Mouse (Mus musculus): Measurements from ENCODE around the gene Gbp3.
"Not testable (repeated sequence)": the region's sequence is repeated elsewhere in the genome, so short reads cannot be mapped to it uniquely, and the experiment has no call there.

The Gbp3 gene

DNA sequence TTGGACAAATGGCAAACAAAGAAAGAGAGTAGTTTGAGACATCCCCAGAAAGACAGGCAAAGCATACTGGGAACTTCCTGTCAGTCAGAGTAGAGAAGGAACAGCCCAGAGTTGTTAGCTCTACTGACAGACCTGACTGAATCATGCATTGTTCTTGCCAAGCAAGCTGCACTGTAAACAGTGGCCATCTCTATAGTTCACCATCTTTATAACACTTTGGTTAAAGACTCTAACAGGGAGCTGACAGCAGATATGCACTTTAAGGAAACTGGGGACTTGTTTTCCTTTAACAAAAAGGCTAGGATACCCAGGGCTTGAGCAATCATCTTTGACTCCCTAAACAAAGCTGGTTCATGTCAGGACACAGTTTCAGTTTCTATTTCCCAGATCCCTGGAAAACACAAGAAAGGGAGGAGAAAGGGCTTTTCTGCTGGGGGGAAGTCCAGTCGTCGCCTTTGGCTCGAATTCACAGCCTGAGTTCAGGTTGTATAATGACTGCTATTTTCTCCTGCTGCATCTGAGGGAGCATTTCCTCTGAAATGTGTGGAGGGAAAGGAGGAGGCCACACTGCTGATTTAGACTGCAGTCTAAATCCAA is at the start of gene Gbp3:
Gbp3 (plus strand) TSS at position 395 of the 597 bp plus-strand sequence.
- DNase-seq (ENCODE audit: extremely low spot score) = no peak

- no peak for DNase-seq (ENCODE audit: extremely low spot score)
These were observed 31.7 kb upstream of the Gbp3 start for GRCm38 (mm10) chr3:142528116-142528515.

DNA sequence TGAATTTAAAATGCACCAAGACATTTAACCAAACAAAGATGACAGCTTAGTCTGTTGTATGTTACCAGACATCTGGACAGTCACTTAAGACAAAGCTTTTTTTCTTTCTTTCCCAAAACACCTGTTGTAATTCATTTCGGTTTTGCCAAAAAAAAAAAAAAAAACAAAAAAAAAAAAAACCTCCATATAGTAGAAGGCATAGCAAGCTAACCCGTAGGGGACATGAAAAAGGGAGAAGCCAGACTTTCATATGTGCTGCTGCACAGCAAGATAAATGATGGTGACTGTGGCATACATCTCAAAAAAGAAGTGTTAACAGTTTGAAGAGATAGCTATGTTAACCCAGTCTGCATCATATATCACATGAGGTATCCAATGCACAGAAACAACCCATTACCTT is 30.2 kb upstream of the Gbp3 start:
- DNase-seq (ENCODE audit: extremely low spot score) = no peak

DNA sequence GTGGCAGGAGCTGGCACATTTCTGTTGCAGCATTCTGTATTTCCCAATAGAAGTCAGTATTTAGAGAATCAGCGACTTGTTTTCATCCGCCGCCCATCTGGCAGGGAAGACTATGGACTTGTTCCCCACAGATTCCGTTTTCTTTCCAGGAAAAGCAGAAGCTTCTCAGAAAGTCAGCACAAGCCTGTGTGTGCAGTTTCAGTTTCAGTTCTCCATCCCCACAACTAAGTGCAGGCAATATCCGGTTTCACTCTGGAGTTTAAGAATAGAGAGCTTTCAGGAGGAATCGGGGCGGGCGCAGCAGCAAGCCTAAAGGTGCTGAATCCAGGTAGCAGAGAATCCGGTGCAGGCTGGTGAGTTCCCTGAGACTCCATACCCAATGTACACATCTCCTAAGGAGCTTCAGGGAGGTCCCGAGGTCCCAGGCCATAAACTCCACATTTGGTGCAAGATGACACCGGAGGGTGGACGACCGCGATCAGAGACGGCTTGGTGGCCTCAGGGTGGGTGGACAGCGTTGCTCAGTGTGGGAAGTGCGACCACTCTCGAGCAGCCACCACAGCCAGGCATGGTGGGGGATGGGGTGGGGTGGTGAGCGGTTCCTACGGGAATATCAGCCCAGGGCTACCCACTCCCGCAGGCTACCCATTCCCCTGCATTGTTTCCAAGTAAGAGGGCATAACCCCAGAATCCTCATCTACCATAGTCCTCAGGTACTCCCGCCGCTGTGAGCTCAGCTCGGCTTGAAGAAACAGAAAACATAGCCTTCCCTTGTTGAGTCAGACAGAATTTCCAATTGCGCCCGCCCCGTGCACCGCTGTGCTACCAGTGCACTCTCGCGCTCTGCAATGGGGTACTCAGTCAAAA is 29.5 kb upstream of the Gbp3 start, which contains the start of gene Gbp7:
Gbp7 (plus strand) TSS at position 256 of the 867 bp plus-strand sequence.
- DNase-seq (ENCODE audit: extremely low spot score) = peak; percentile 57

- DNase-seq (ENCODE audit: extremely low spot score) = no peak
These were observed 28.2 kb upstream of the Gbp3 start for GRCm38 (mm10) chr3:142531595-142531994.

- DNase-seq (ENCODE audit: extremely low spot score) = no peak
These were observed 26.6 kb upstream of the Gbp3 start for GRCm38 (mm10) chr3:142533185-142533584.

GRCm38 (mm10) chr3:142535667-142536066 is 24.2 kb upstream of the Gbp3 start:
- no peak for DNase-seq (ENCODE audit: extremely low spot score)

GRCm38 (mm10) chr3:142541391-142541790 is 18.4 kb upstream of the Gbp3 start:
- DNase-seq (ENCODE audit: extremely low spot score) = no peak

DNA sequence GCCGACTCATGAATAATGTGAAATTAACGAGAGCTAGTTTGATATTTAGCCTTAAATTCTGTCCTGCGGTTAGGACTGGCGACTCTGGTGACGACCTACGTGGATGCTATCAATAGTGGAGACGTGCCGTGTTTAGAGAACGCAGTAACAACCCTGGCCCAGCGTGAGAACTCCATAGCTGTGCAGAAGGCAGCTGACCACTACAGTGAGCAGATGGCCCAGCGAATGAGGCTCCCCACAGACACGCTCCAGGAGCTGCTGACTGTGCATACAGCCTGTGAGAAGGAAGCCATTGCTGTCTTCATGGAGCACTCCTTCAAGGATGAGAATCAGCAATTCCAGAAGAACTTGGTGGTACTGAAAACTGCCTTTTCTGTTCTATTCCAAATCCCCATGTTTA is 17.1 kb upstream of the Gbp3 start:
- DNase-seq (ENCODE audit: extremely low spot score) = not testable (repeated sequence)

GRCm38 (mm10) chr3:142546690-142547089 is 13.1 kb upstream of the Gbp3 start:
- DNase-seq (ENCODE audit: extremely low spot score) = no peak

DNA sequence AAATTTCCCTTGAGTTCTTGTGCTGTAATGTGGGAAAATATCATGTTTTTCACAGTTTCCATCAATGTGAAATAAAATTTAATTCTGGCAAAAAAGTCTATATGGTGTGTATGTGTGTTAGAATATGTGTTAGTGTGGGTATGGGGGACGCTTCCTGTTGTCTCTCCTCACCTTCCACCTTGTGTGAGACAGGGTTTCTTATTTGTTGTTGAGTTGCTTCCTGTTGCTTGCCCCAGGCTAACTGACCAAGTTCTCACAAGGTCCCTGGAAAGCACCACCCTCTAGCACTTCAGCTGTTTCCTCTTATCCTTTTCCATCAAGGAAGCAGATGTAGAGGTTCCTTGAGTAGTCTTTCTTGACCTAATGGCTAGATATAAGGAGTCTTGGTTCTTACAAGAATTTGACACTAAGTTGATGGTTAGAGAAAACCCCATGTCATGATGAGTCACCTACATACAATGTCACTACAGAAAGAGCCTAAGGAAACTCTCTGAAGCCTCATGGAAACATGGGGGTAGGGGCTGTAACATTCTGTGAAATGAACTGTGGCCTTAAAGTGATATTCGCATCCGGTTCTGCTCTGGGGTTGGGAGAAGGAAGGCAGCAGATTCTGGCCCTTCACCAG is 9.7 kb upstream of the Gbp3 start:
- no peak for DNase-seq (ENCODE audit: extremely low spot score)

GRCm38 (mm10) chr3:142554601-142555000 is 5.2 kb upstream of the Gbp3 start:
- DNase-seq (ENCODE audit: extremely low spot score) = no peak

- DNase-seq (ENCODE audit: extremely low spot score) = no peak
These were observed 4.2 kb upstream of the Gbp3 start for GRCm38 (mm10) chr3:142555623-142556022.

GRCm38 (mm10) chr3:142560296-142560948 is 596 bp downstream of the Gbp3 start:
- peak; percentile 85 for DNase-seq (ENCODE audit: extremely low spot score)

- no peak for DNase-seq (ENCODE audit: extremely low spot score)
These were observed 1.3 kb downstream of the Gbp3 start for GRCm38 (mm10) chr3:142561045-142561646.

DNA sequence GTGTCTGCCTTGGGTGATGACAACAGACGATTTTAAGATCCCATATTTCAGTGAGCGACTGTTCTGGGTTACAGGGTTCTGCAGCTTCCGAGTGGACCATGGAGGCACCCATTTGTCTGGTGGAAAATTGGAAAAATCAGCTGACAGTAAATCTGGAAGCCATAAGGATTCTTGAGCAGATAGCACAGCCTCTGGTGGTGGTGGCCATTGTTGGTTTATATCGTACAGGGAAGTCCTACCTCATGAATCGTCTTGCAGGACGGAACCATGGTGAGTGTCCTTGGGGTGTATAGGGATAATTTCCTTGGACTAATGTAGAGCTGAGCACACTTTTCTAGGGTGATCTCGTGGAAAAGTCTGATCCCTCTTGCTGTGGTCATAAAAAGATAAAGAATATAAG is 1.8 kb downstream of the Gbp3 start:
- no peak for DNase-seq (ENCODE audit: extremely low spot score)

DNA sequence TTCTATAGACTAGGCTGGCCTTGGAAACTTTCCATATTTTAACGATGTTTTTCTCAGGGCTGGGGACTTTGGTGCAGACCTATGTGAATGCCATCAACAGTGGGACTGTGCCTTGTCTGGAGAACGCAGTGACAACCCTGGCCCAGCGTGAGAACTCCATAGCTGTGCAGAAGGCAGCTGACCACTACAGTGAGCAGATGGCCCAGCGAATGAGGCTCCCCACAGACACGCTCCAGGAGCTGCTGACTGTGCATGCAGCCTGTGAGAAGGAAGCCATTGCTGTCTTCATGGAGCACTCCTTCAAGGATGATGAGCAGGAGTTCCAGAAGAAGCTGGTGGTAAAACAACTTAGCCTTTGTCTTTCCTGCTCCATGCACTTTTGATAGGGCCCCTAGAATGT is 7.7 kb downstream of the Gbp3 start:
- DNase-seq (ENCODE audit: extremely low spot score) = not testable (repeated sequence)

DNA sequence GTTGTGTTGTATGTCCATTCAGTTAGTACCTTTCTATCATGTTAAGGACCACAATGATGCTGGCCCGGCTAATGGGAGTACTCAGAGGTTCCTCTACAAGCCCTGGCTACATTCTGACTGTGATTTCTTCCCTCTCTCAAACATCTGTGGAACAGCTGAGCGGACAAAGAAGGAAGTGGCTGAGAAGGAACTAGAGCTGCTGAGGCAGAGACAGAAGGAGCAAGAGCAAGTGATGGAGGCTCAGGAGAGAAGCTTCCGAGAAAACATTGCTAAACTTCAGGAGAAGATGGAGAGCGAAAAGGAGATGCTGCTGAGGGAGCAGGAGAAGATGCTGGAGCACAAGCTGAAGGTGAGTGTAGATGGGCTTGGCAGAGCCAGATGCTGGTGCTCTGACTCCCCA is 10.9 kb downstream of the Gbp3 start:
- no peak for DNase-seq (ENCODE audit: extremely low spot score)

DNA sequence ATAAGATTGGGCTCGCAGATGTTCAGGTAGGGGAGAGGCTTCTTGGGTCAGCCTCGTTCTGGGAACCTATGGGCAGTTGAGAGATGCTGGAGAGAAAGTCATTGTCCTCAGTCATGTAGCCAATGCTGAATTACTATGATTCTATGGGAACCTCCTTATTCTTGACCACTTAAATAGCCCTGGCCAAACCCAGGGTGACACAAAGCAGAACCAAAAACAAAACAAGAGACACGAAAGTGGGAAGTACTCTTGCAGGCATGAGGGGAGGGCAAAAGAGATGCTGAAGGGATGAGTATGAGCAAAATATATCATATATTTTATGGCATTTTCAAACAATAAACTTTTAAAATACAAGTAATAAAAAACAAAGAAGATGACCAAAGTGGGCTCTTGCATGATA is 17.3 kb downstream of the Gbp3 start:
- DNase-seq (ENCODE audit: extremely low spot score) = no peak

DNA sequence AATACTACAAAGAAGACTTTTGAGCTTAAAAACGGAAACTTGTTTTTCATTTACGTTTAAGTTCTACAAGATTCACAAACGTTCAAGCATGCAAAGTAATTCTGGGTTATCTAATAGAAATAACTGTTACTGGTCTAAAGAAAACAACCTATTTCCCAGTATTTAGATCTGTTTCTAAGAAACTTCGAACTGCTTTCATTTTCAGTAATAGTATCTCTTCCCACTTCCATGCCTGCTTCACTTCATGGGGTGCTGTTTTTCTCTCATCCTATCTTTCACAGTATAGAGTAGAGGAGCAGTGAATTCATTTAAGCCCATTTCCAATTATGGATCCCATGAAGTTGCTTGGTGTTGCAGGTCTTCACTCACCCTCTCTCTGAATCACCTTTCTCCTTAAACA is 18.5 kb downstream of the Gbp3 start:
- no peak for DNase-seq (ENCODE audit: extremely low spot score)

DNA sequence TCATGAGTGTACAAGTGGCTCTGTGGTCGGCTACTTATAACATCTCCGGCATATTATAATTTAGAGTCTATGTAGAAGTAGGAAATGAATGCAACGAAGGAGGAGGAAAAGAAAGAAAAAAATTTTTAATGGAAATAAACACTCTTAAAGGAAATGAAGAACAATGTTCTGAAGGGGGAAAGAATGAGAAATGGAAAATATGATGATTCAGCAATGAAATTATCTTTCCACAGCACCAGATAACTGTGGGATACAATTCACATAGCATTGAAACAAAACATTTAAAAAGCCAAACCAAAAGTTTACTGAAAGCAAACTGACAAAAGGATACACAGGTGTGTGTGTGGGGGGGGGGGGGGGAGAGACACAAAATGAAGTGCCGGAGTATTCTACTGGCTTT is 23.2 kb downstream of the Gbp3 start:
- no peak for DNase-seq (ENCODE audit: extremely low spot score)

DNA sequence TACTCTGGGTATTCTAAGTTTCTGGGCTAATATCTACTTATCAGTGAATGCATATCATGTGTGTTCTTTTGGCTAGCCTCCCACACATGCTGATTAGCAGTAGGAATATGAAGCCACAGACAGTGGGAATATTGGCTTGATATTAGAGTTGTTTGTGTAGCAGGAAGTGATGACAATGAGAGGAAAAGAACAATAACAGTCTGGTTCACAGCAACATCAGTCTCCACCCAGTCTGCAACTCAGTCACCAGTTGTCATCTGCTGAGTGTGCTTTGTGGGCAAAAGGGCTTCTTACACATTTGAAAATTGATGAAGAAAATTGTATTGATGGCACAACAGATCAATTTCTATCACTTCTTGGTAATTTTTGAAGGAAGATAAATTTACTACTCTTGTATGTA is 27.6 kb downstream of the Gbp3 start:
- DNase-seq (ENCODE audit: extremely low spot score) = no peak
